Mouse (Mus musculus) G1E (cell line): ENCODE results near the gene Cnn2.

ENCODE experiments used
- CTCF ChIP-seq: IDR thresholded peaks from 2 replicates; pipeline ENCODE4 v1.5.1; 2012; ENCODE audit warnings: low read depth, low read length, inconsistent platforms, mixed read lengths
- GATA1 ChIP-seq: IDR thresholded peaks from 2 replicates; pipeline ENCODE4 v1.6.1; 2012; ENCODE audit warnings: borderline replicate concordance, low read length, inconsistent platforms, mixed read lengths
- GATA2 ChIP-seq: IDR thresholded peaks from 2 replicates; pipeline ENCODE4 v1.6.1; 2012; ENCODE audit warnings: low read depth, low read length, inconsistent platforms, borderline replicate concordance
- POLR2AphosphoS5 ChIP-seq: IDR thresholded peaks from 2 replicates; pipeline ENCODE4 v1.6.1; 2012; ENCODE audit warnings: low read depth, low read length, inconsistent platforms; ENCODE audit not compliant: insufficient replicate concordance
- TAL1 ChIP-seq: conservative IDR thresholded peaks from 2 replicates; pipeline ENCODE4 v1.6.1; 2012; ENCODE audit warnings: low read depth, low read length, inconsistent platforms, mixed read lengths

GRCm38 (mm10) chr10:80013609-80014008 lies 25.2 kb downstream of the Cnn2 start:
- no peak for TF ChIP-seq CTCF
- no peak for TF ChIP-seq POLR2AphosphoS5
- no peak for TF ChIP-seq GATA1
- no peak for TF ChIP-seq TAL1
- TF ChIP-seq GATA2: no peak
